Mouse (Mus musculus) embryonic fibroblast, embryonic 13.5 days (primary cell): ENCODE measurements at regions not wholly inside any gene's neighbourhood (a gene's known extent, or its start where the extent isn't known, plus 50 kb on each side); places are given as distances from the start of the nearest gene placed in this dataset.

Source experiments
- CTCF ChIP-seq: IDR thresholded peaks from 2 replicates; pipeline ENCODE4 v1.5.1; 2011; ENCODE audit warnings: mild to moderate bottlenecking, control low read depth, low read length, moderate library complexity, borderline replicate concordance; ENCODE audit not compliant: insufficient read depth
- POLR2A ChIP-seq: IDR thresholded peaks from 2 replicates; pipeline ENCODE4 v1.6.1; 2011; ENCODE audit warnings: low read depth, mild to moderate bottlenecking, control low read depth, low read length, moderate library complexity

DNA sequence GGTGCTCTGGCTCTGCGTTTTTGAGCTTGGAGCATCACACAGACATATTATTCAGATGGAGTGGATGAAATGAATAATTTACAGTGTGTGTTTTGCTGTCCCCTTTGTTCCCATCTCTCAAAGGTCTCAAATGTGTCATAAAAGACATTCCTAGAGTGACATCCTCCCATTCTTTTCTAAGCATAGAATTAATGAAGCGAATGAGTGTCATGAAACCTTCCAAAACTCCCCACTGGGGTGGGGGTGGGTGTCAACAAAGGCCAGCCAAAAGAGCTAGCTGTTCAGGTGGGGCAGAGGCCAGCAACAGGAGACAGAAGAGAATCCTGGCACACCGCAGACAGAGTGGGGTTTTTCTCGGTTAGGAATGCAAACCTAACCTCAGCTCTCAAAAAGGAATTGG is 104.1 kb downstream of the Akap11 start:
- TF ChIP-seq CTCF (no peak), POLR2A (no peak)
